Mouse (Mus musculus) thymus, postnatal 0 days (tissue): ENCODE measurements at regions not wholly inside any gene's neighbourhood (a gene's known extent, or its start where the extent isn't known, plus 50 kb on each side); places are given as distances from the start of the nearest gene placed in this dataset.

Source experiments
- DNase-seq: peaks from one replicate; pipeline ENCODE4 v3.0.0-alpha.2; 2015; ENCODE audit warnings: low spot score

DNA sequence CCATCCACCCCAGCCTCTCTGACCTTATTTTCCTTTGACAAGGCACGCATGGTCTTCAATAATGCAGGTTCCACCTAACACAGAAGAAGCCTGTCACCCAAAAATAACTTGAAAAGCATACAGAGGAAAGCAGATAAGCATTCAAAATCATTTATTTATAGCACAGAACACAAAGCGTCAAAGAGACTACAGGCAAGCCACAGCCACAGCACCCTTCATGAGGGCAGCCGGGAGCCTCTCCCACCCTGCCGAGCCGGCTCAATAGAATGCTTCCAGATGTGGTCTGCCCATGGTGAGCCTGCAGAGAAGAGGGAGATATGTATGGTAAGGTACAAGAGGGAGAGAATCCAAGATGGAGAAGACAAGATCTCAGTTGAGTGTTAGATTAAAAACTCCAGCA, 76.7 kb upstream of the Kcnd3 start:
- no peak for DNase-seq

DNA sequence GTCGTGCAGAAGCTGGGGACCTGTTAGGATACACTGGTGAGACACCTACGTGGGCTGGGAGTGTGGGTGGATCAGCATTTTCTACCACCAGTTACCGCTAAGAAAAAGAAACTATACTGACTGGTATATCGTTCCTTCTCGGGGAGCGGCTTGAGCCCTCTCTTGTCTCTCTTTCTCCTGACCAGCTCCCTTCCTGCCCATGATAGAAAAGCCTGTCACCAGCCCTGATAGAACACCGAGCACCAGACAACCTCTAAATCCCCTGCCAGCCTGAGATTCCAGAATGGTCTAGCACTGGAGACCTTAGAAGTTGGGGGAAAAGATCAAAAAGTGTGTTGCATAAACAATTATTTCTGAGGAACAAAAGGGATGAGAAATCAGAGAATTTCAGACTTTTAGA, 76.3 kb upstream of the Kcnd3 start:
- no peak for DNase-seq

DNA sequence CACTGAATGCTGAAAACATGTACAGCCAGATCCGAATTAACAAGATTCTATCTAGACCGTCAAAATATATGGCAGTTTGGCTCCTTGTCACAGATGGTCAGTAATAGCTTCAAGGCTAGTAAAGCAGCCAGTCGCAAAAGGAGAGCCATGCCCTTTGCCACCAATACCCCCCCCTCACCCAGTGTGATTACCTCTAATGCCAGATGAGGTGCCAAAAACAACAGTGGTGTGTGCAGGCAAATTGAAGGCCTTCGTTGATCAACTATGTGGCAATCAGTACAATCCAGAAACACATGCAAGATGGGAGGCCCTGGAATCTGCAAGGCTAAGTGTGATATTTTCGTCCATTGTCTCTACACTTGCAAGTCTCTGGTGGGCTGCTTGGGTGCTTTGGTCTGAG, 75.8 kb upstream of the Kcnd3 start:
- DNase-seq: no peak

DNA sequence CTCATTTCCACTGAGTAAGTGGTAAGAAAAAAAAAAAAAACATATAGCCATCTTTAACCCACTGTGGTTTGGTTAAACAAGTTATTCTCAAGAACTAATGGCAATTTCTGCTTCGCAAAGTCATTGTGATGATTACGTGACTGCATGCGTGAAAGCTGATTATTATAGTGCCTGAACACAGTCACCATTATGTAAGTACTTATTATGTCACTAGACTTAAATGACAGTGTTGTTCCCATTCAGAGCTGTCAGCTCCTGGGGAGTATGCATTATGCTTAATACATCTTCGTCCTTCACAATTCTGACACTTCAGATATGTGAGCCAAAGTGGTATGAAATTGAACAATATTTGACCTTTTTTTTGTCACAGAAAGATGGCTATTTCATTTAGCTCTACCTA, 71.3 kb upstream of the Kcnd3 start:
- no peak for DNase-seq

DNA sequence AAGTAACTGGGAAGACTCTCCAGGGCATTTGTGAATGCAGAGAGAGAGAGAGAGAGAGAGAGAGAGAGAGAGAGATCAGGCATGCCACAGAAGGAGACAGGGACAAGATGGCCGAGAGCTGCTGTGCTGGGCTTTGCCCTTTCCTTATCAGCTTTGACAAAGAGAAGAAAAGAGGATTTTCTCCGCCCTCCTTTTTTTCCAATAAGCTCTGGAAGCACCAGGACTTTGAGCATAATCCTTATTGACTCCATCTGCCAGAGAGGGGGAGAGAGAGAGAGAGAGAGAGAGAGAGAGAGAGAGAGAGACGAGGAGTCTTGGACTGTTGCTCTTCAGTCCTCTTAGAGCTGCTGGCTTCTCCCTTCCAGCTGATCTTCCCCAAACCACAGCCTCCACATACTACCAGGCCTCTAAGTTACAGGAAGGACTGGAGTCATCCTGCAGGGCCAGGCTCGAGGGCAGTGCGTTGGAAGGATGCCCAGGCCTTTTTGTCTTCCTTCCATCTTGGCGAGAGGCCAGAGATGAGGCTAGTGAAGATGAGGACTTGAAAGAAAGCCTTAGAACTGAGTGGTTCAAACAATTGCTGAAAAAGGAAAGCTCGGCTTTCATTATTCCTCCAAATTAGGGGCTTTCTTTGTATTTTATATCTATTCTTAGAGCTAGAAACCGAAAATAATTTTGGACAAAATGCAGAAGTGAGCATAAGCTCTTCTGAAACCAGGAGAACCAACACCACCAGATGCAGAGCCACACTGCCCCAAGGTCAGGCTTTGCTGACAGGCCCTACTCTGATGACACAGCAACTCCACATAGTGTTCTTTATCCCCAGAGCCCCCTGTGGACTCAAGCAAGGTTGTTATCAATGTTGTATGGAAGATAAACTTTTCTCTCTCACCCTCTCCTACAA, 59.3 kb upstream of the Kcnd3 start:
- no peak for DNase-seq
